22 mouse cellular contexts compared by ENCODE assay signal in genomic region chr4:126447126-126447525, GRCm38 (mm10).
"Had no signal": no experiment of that assay in that cellular context is flagged by ENCODE, and none has a peak within 500 bp of the region (broad histone marks: within the 10 kb centered on the region; RNA-seq: fewer than 3 reads in every experiment).

No protein-coding gene starts in this region.

- H3K4me3 ChIP-seq: layer of hippocampus, adult 2 months; limb, embryonic 10.5 days; limb, embryonic 13.5 days; liver, embryonic 12.5 days; liver, embryonic 15.5 days; midbrain, embryonic 12.5 days; midbrain, embryonic 15.5 days; neural tube, embryonic 12.5 days; neural tube, embryonic 15.5 days; stomach, embryonic 15.5 days had no signal

- H3K4me1 ChIP-seq: limb, embryonic 10.5 days; limb, embryonic 13.5 days; liver, embryonic 12.5 days; liver, embryonic 15.5 days; midbrain, embryonic 12.5 days; midbrain, embryonic 15.5 days; neural tube, embryonic 12.5 days; neural tube, embryonic 15.5 days; stomach, embryonic 15.5 days had no signal

- DNase-seq: kidney, adult 2 months; kidney, postnatal 25 days; layer of hippocampus, adult 9-11 months; liver; lung, embryonic 14.5 days; right cerebral cortex, adult 18-20 months; right cerebral cortex, postnatal 14 days; right cerebral cortex, postnatal 4 days; spleen, adult 18-20 months; thymus, adult 2 months; thymus, postnatal 14 days; thymus, postnatal 4 days had no signal
